Mouse (Mus musculus): Measurements from ENCODE around the gene Ccnd2.

GRCm38 (mm10) chr6:127131946-127132345 lies 20.0 kb downstream of the Ccnd2 start:
- TF ChIP-seq TCF12 (IDR thresholded peaks at IDR 0.05; ENCODE audit: insufficient read depth, poor library complexity, severe bottlenecking) (no peak), POLR2A (IDR thresholded peaks at IDR 0.05; ENCODE audit: insufficient read length, low read depth) (no peak), E2F4 (IDR thresholded peaks at IDR 0.05; ENCODE audit: insufficient read depth) (no peak), MAX (IDR thresholded peaks at IDR 0.05; ENCODE audit: low read depth) (no peak), MYOD1 (IDR thresholded peaks at IDR 0.05; ENCODE audit: control insufficient read depth in 1 of 3, insufficient read length in 2 of 3, low read depth in 2 of 3) (no peak), USF1 (IDR thresholded peaks at IDR 0.05; ENCODE audit: low read depth) (no peak), POLR2AphosphoS2 (IDR thresholded peaks at IDR 0.05; ENCODE audit: insufficient read length, low read depth) (no peak)

Measured in myocyte (in vitro differentiated cells).